Mouse (Mus musculus): ENCODE results near the gene Gm2564.
"Not testable (repeated sequence)": the region's sequence is repeated elsewhere in the genome, so short reads cannot be mapped to it uniquely, and the experiment has no call there.

Gene Gm2564

GRCm38 (mm10) chr4:42629419-42629818, at the start of gene Gm2564:
Gene Gm2564, plus strand, starts transcription at chr4:42629719.
- not testable (repeated sequence) for H3K27me3 ChIP-seq (ENCODE audit: control insufficient read depth, insufficient read depth, low read length, poor library complexity, severe bottlenecking); DNase-seq (ENCODE audit: low read depth, low spot score); H3K36me3 ChIP-seq (ENCODE audit: control insufficient read depth, insufficient read depth, low read length, poor library complexity, severe bottlenecking)

- H3K36me3 ChIP-seq (ENCODE audit: control insufficient read depth, insufficient read depth, low read length, poor library complexity, severe bottlenecking); DNase-seq (ENCODE audit: low read depth, low spot score); H3K27me3 ChIP-seq (ENCODE audit: control insufficient read depth, insufficient read depth, low read length, poor library complexity, severe bottlenecking): not testable (repeated sequence)
Measured at GRCm38 (mm10) chr4:42611895-42612294, 17.6 kb upstream of the Gm2564 start, which contains the start of gene Gm10591. Gene Gm10591, plus strand, starts transcription at chr4:42612195.

- DNase-seq (ENCODE audit: low read depth, low spot score); H3K36me3 ChIP-seq (ENCODE audit: control insufficient read depth, insufficient read depth, low read length, poor library complexity, severe bottlenecking): not testable (repeated sequence)
Measured at GRCm38 (mm10) chr4:42654951-42655350, 25.4 kb downstream of the Gm2564 start, which contains the start of gene Ccl27b. Gene Ccl27b, plus strand, starts transcription at chr4:42655251.

GRCm38 (mm10) chr4:42661793-42662192, 32.3 kb downstream of the Gm2564 start, which contains the start of gene Il11ra2:
Gene Il11ra2, minus strand, starts transcription at chr4:42661893.
- not testable (repeated sequence) for H3K27me3 ChIP-seq (ENCODE audit: control insufficient read depth, insufficient read depth, low read length, poor library complexity, severe bottlenecking); DNase-seq (ENCODE audit: low read depth, low spot score); H3K36me3 ChIP-seq (ENCODE audit: control insufficient read depth, insufficient read depth, low read length, poor library complexity, severe bottlenecking)

More at GRCm38 (mm10) chr4:42654951-42655350, 25.4 kb downstream of the Gm2564 start, which contains the start of gene Ccl27b:
- H3K27me3 ChIP-seq (ENCODE audit: control insufficient read depth, insufficient read depth, low read length, poor library complexity, severe bottlenecking) = not testable (repeated sequence)

- H3K36me3 ChIP-seq (ENCODE audit: control insufficient read depth, insufficient read depth, low read length, poor library complexity, severe bottlenecking); H3K27me3 ChIP-seq (ENCODE audit: control insufficient read depth, insufficient read depth, low read length, poor library complexity, severe bottlenecking); DNase-seq (ENCODE audit: low read depth, low spot score): not testable (repeated sequence)
Measured at GRCm38 (mm10) chr4:42675415-42675814, 45.9 kb downstream of the Gm2564 start.

GRCm38 (mm10) chr4:42679365-42679764, 49.8 kb downstream of the Gm2564 start:
- not testable (repeated sequence) for H3K27me3 ChIP-seq (ENCODE audit: control insufficient read depth, insufficient read depth, low read length, poor library complexity, severe bottlenecking); DNase-seq (ENCODE audit: low read depth, low spot score); H3K36me3 ChIP-seq (ENCODE audit: control insufficient read depth, insufficient read depth, low read length, poor library complexity, severe bottlenecking)

DNA sequence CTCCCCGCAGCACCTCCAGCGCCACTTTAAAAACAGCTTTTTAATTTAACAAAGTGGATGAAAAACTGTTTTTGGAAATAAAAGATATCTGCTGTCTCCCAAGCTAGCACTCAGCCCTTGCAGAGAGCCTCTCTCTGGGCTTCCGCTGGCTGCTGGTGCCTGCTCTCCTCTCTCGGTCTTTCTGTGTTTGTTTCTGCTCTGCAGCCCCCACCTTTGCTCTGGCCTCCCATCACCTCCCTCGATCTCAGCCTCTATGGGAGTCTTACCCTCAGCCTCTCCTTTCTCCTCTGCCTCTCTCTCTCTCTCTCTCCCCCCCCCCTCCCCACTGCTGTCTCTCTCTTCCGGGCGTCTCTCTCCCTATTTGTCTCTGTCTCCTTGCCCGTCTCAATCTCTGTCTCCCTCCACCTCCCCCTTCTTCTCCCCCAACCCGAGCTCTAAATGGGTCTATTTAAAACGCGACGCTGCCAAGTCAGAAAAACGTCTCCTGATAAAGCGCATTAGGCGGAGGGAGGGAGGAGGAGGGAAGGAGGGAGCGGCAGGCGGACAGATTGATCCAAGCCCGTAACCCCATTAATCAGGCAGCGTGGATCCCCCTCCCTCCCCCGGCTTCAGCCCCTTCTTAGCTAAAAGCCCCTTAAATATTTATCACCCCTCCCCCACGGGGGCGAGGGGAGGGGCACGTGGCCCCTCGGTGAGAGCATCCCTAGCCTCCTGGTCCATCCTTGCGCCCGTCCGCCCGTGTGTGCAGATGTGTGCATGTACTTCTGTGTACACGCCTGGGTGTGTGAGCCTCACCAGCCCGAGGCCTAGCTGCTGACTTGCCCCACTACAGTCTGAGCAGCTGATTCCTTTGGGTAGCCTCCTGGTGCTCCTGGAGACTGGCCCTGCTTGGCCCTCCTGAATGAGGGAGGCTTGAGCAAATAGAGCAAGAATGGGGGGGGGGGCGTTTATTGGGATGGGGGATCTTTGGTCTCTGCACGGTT, 51.1 kb downstream of the Gm2564 start:
- not testable (repeated sequence) for H3K27me3 ChIP-seq (ENCODE audit: control insufficient read depth, insufficient read depth, low read length, poor library complexity, severe bottlenecking); H3K36me3 ChIP-seq (ENCODE audit: control insufficient read depth, insufficient read depth, low read length, poor library complexity, severe bottlenecking); DNase-seq (ENCODE audit: low read depth, low spot score)

All from splenic B cell, adult 2 months (primary cell).